Mouse (Mus musculus): ENCODE measurements around the gene Scaf4.

The Scaf4 gene

GRCm38 (mm10) chr16:90283905-90284891 is at the start of gene Scaf4:
Gene Scaf4 (minus strand): TSS chr16:90284503.
- peak; percentile 87 for DNase-seq (ENCODE audit: low read depth, low spot score)

- DNase-seq (ENCODE audit: low read depth, low spot score): no peak
Measured at GRCm38 (mm10) chr16:90332553-90332952, 48.2 kb upstream of the Scaf4 start.

GRCm38 (mm10) chr16:90330979-90331378 is 46.7 kb upstream of the Scaf4 start:
- DNase-seq (ENCODE audit: low read depth, low spot score): no peak

GRCm38 (mm10) chr16:90329511-90329910 is 45.2 kb upstream of the Scaf4 start:
- no peak for DNase-seq (ENCODE audit: low read depth, low spot score)

- peak; percentile 13 for DNase-seq (ENCODE audit: low read depth, low spot score)
Measured at GRCm38 (mm10) chr16:90322850-90323528, 38.7 kb upstream of the Scaf4 start.

GRCm38 (mm10) chr16:90319321-90319720 is 35.0 kb upstream of the Scaf4 start:
- no peak for DNase-seq (ENCODE audit: low read depth, low spot score)

- no peak for DNase-seq (ENCODE audit: low read depth, low spot score)
Measured at GRCm38 (mm10) chr16:90318372-90318926, 34.1 kb upstream of the Scaf4 start.

- no peak for DNase-seq (ENCODE audit: low read depth, low spot score)
Measured at GRCm38 (mm10) chr16:90317777-90318176, 33.5 kb upstream of the Scaf4 start.

- DNase-seq (ENCODE audit: low read depth, low spot score): no peak
Measured at GRCm38 (mm10) chr16:90315881-90316280, 31.6 kb upstream of the Scaf4 start.

- DNase-seq (ENCODE audit: low read depth, low spot score): no peak
Measured at GRCm38 (mm10) chr16:90312449-90313082, 28.3 kb upstream of the Scaf4 start.

- no peak for DNase-seq (ENCODE audit: low read depth, low spot score)
Measured at GRCm38 (mm10) chr16:90310488-90311135, 26.3 kb upstream of the Scaf4 start.

- DNase-seq (ENCODE audit: low read depth, low spot score): no peak
Measured at GRCm38 (mm10) chr16:90309784-90310183, 25.5 kb upstream of the Scaf4 start.

- no peak for DNase-seq (ENCODE audit: low read depth, low spot score)
Measured at GRCm38 (mm10) chr16:90303988-90304299, 19.6 kb upstream of the Scaf4 start.

- no peak for DNase-seq (ENCODE audit: low read depth, low spot score)
Measured at GRCm38 (mm10) chr16:90303286-90303987, 19.1 kb upstream of the Scaf4 start.

GRCm38 (mm10) chr16:90301706-90302105 is 17.4 kb upstream of the Scaf4 start:
- no peak for DNase-seq (ENCODE audit: low read depth, low spot score)

GRCm38 (mm10) chr16:90300896-90301295 is 16.6 kb upstream of the Scaf4 start:
- DNase-seq (ENCODE audit: low read depth, low spot score): no peak

- no peak for DNase-seq (ENCODE audit: low read depth, low spot score)
Measured at GRCm38 (mm10) chr16:90299591-90299990, 15.3 kb upstream of the Scaf4 start.

- DNase-seq (ENCODE audit: low read depth, low spot score): no peak
Measured at GRCm38 (mm10) chr16:90298426-90299300, 14.4 kb upstream of the Scaf4 start.

GRCm38 (mm10) chr16:90297479-90298425 is 13.4 kb upstream of the Scaf4 start:
- DNase-seq (ENCODE audit: low read depth, low spot score): no peak

All from c-Kit-negative CD71-positive TER-119-positive erythroid progenitor cells, embryonic 14.5 days (primary cell).